Mouse (Mus musculus): Measurements from ENCODE around the gene Cers3. TPM values are rescaled to one million over a fixed set of nuclear protein-coding genes. Genes with fewer than 3 reads are reported as not detected.

Gene Cers3
- polyA plus RNA-seq, 1 experiment from 2014 or later = 1.1 TPM

- Histone ChIP-seq H3K27ac (replicated peaks; ENCODE audit: low read depth, low read length) (no peak overlapping the region), H3K9ac (ENCODE audit: low read length) (no peak overlapping the region), H3K9me3 (ENCODE audit: control insufficient read depth, low read length) (no peaks in the 10 kb centered on the region), H3K4me1 (ENCODE audit: control insufficient read depth, insufficient read depth, low read length) (no peaks in the 10 kb centered on the region), H3K4me2 (ENCODE audit: low read depth, severe bottlenecking) (no peak overlapping the region), H3K36me3 (ENCODE audit: control insufficient read depth, insufficient read depth, low read length) (no peaks in the 10 kb centered on the region), H3K27me3 (ENCODE audit: control insufficient read depth, insufficient read depth, low read length) (no peaks in the 10 kb centered on the region), H3K4me3 (ENCODE audit: low read depth, low read length) (no peak overlapping the region)
- 93% methylated on average over 17 of the region's 17 CpGs for WGBS
- DNase-seq (ENCODE audit: low spot score) = no peak
- ATAC-seq (ENCODE audit: insufficient number of reproducible peaks, low FRiP score, low TSS enrichment, low read depth) = no peak
Observed at GRCm38 (mm10) chr7:66733431-66733830, 9.9 kb upstream of the Cers3 start.

- Histone ChIP-seq H3K27me3 (ENCODE audit: control insufficient read depth, insufficient read depth, low read length) (no peaks in the 10 kb centered on the region), H3K9ac (ENCODE audit: low read length) (no peak overlapping the region), H3K27ac (replicated peaks; ENCODE audit: low read depth, low read length) (no peak overlapping the region), H3K4me2 (ENCODE audit: low read depth, severe bottlenecking) (no peak overlapping the region), H3K9me3 (ENCODE audit: control insufficient read depth, low read length) (no peaks in the 10 kb centered on the region), H3K4me3 (ENCODE audit: low read depth, low read length) (no peak overlapping the region), H3K36me3 (ENCODE audit: control insufficient read depth, insufficient read depth, low read length) (no peaks in the 10 kb centered on the region), H3K4me1 (ENCODE audit: control insufficient read depth, insufficient read depth, low read length) (no peaks in the 10 kb centered on the region)
- no peak for DNase-seq (ENCODE audit: low spot score)
- no peak for ATAC-seq (ENCODE audit: insufficient number of reproducible peaks, low FRiP score, low TSS enrichment, low read depth)
- WGBS = 94% methylated on average over 11 of the region's 11 CpGs
Observed at GRCm38 (mm10) chr7:66733882-66734281, 9.4 kb upstream of the Cers3 start.

DNA sequence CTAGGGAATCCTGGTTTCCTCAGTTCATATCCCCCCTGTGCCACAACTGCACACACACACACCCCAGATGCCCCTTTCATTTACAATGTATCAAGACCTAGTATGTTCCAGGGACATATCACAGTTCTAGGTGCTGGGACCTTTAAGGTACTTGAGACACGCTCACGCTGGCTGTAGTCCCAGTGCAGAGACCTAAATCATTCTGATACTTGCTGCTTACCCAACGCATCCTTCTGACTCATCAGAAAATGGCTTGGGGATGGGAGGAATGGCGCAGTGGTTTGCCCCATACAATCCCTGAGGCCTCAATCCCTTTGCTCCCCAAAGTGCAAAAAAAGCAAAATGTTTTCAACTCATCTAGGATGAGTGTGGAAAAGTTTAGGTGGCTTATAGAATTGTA is 8.8 kb upstream of the Cers3 start:
- Histone ChIP-seq H3K27ac (replicated peaks; ENCODE audit: low read depth, low read length) (no peak overlapping the region), H3K9ac (ENCODE audit: low read length) (no peak overlapping the region), H3K4me1 (ENCODE audit: control insufficient read depth, insufficient read depth, low read length) (no peaks in the 10 kb centered on the region), H3K36me3 (ENCODE audit: control insufficient read depth, insufficient read depth, low read length) (no peaks in the 10 kb centered on the region), H3K4me3 (ENCODE audit: low read depth, low read length) (no peak overlapping the region), H3K27me3 (ENCODE audit: control insufficient read depth, insufficient read depth, low read length) (no peaks in the 10 kb centered on the region), H3K9me3 (ENCODE audit: control insufficient read depth, low read length) (no peaks in the 10 kb centered on the region), H3K4me2 (ENCODE audit: low read depth, severe bottlenecking) (no peak overlapping the region)
- DNase-seq (ENCODE audit: low spot score) = no peak
- 95% methylated on average over 4 of the region's 4 CpGs for WGBS
- no peak for ATAC-seq (ENCODE audit: insufficient number of reproducible peaks, low FRiP score, low TSS enrichment, low read depth)

- ATAC-seq (ENCODE audit: insufficient number of reproducible peaks, low FRiP score, low TSS enrichment, low read depth) (no peak), DNase-seq (ENCODE audit: low spot score) (no peak)
- Histone ChIP-seq H3K4me3 (ENCODE audit: low read depth, low read length) (no peak overlapping the region), H3K27ac (replicated peaks; ENCODE audit: low read depth, low read length) (no peak overlapping the region), H3K4me2 (ENCODE audit: low read depth, severe bottlenecking) (no peak overlapping the region), H3K27me3 (ENCODE audit: control insufficient read depth, insufficient read depth, low read length) (no peaks in the 10 kb centered on the region), H3K36me3 (ENCODE audit: control insufficient read depth, insufficient read depth, low read length) (no peaks in the 10 kb centered on the region), H3K9me3 (ENCODE audit: control insufficient read depth, low read length) (no peaks in the 10 kb centered on the region), H3K4me1 (ENCODE audit: control insufficient read depth, insufficient read depth, low read length) (no peaks in the 10 kb centered on the region), H3K9ac (ENCODE audit: low read length) (no peak overlapping the region)
- 92% methylated on average over 6 of the region's 6 CpGs for WGBS
Observed at GRCm38 (mm10) chr7:66734993-66735392, 8.3 kb upstream of the Cers3 start.

GRCm38 (mm10) chr7:66737418-66737817 is 5.9 kb upstream of the Cers3 start:
- H3K27me3 ChIP-seq (ENCODE audit: control insufficient read depth, insufficient read depth, low read length) = no peaks in the 10 kb centered on the region
- no peaks in the 10 kb centered on the region for H3K4me1 ChIP-seq (ENCODE audit: control insufficient read depth, insufficient read depth, low read length)
- H3K27ac ChIP-seq (replicated peaks; ENCODE audit: low read depth, low read length) = no peak overlapping the region
- 96% methylated on average over 4 of the region's 4 CpGs for WGBS
- H3K4me2 ChIP-seq (ENCODE audit: low read depth, severe bottlenecking) = no peak overlapping the region
- no peaks in the 10 kb centered on the region for H3K36me3 ChIP-seq (ENCODE audit: control insufficient read depth, insufficient read depth, low read length)
- no peak overlapping the region for H3K9ac ChIP-seq (ENCODE audit: low read length)
- DNase-seq (ENCODE audit: low spot score) (no peak), ATAC-seq (ENCODE audit: insufficient number of reproducible peaks, low FRiP score, low TSS enrichment, low read depth) (no peak)
- no peaks in the 10 kb centered on the region for H3K9me3 ChIP-seq (ENCODE audit: control insufficient read depth, low read length)
- no peak overlapping the region for H3K4me3 ChIP-seq (ENCODE audit: low read depth, low read length)

DNA sequence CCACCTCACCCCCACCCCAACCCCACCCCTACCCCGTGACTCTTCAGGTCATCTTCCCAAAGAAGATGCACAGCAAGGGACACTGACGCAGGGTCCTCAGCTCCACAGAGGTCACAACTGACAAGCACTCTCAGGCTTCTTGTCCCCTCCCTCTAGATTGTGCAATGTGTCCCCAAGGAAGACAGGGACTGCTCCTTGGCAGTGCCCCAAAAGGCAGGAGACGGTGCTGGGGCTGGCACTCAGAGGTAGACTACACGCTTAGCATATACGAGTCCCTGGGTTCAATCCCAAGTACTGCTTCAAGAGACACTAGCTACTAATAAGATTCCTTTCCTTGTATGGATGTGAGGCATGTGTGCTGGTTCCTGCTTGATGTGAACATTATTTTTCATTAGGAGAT is 2.3 kb upstream of the Cers3 start:
- no peak overlapping the region for H3K27ac ChIP-seq (replicated peaks; ENCODE audit: low read depth, low read length)
- ATAC-seq (ENCODE audit: insufficient number of reproducible peaks, low FRiP score, low TSS enrichment, low read depth) (no peak), DNase-seq (ENCODE audit: low spot score) (no peak)
- no peaks in the 10 kb centered on the region for H3K4me1 ChIP-seq (ENCODE audit: control insufficient read depth, insufficient read depth, low read length)
- H3K9me3 ChIP-seq (ENCODE audit: control insufficient read depth, low read length) = no peaks in the 10 kb centered on the region
- H3K9ac ChIP-seq (ENCODE audit: low read length) = no peak overlapping the region
- H3K36me3 ChIP-seq (ENCODE audit: control insufficient read depth, insufficient read depth, low read length) = no peaks in the 10 kb centered on the region
- H3K4me3 ChIP-seq (ENCODE audit: low read depth, low read length) = no peak overlapping the region
- H3K4me2 ChIP-seq (ENCODE audit: low read depth, severe bottlenecking) = no peak overlapping the region
- H3K27me3 ChIP-seq (ENCODE audit: control insufficient read depth, insufficient read depth, low read length) = no peaks in the 10 kb centered on the region
- WGBS = 86% methylated on average over 5 of the region's 5 CpGs

DNA sequence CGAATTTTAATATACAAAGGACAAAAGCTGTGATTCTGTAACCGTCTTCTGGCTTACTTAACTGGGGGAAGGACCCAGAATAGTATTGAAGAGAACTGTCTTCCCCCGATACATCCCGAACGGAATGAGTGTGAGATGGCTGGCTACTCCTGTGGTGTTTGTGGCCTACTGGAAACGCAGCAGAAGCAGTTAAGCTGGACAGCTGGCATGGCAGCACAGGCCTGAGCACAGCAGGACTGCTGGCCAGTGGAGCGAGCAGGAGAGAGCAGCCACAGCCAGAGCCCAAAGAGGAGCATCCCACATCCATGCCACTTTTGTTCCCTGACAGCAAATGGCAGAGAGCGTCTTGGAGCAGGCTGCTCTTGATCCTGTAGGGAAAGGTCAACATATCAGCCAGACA is 1.9 kb upstream of the Cers3 start:
- no peak overlapping the region for H3K9ac ChIP-seq (ENCODE audit: low read length)
- H3K4me3 ChIP-seq (ENCODE audit: low read depth, low read length) = no peak overlapping the region
- H3K4me2 ChIP-seq (ENCODE audit: low read depth, severe bottlenecking) = no peak overlapping the region
- WGBS = 82% methylated on average over 8 of the region's 8 CpGs
- H3K27ac ChIP-seq (replicated peaks; ENCODE audit: low read depth, low read length) = no peak overlapping the region
- H3K4me1 ChIP-seq (ENCODE audit: control insufficient read depth, insufficient read depth, low read length) = no peaks in the 10 kb centered on the region
- no peak for DNase-seq (ENCODE audit: low spot score)
- H3K27me3 ChIP-seq (ENCODE audit: control insufficient read depth, insufficient read depth, low read length) = no peaks in the 10 kb centered on the region
- H3K9me3 ChIP-seq (ENCODE audit: control insufficient read depth, low read length) = no peaks in the 10 kb centered on the region
- no peaks in the 10 kb centered on the region for H3K36me3 ChIP-seq (ENCODE audit: control insufficient read depth, insufficient read depth, low read length)
- ATAC-seq (ENCODE audit: insufficient number of reproducible peaks, low FRiP score, low TSS enrichment, low read depth) = no peak

GRCm38 (mm10) chr7:66746972-66747371 is 3.7 kb downstream of the Cers3 start:
- no peak for DNase-seq (ENCODE audit: low spot score)
- 83% methylated on average over 7 of the region's 7 CpGs for WGBS
- no peak overlapping the region for H3K27ac ChIP-seq (replicated peaks; ENCODE audit: low read depth, low read length)
- no peaks in the 10 kb centered on the region for H3K27me3 ChIP-seq (ENCODE audit: control insufficient read depth, insufficient read depth, low read length)
- H3K4me2 ChIP-seq (ENCODE audit: low read depth, severe bottlenecking) = no peak overlapping the region
- no peaks in the 10 kb centered on the region for H3K36me3 ChIP-seq (ENCODE audit: control insufficient read depth, insufficient read depth, low read length)
- H3K9me3 ChIP-seq (ENCODE audit: control insufficient read depth, low read length) = no peaks in the 10 kb centered on the region
- H3K4me3 ChIP-seq (ENCODE audit: low read depth, low read length) = no peak overlapping the region
- no peak overlapping the region for H3K9ac ChIP-seq (ENCODE audit: low read length)
- H3K4me1 ChIP-seq (ENCODE audit: control insufficient read depth, insufficient read depth, low read length) = no peaks in the 10 kb centered on the region
- no peak for ATAC-seq (ENCODE audit: insufficient number of reproducible peaks, low FRiP score, low TSS enrichment, low read depth)

DNA sequence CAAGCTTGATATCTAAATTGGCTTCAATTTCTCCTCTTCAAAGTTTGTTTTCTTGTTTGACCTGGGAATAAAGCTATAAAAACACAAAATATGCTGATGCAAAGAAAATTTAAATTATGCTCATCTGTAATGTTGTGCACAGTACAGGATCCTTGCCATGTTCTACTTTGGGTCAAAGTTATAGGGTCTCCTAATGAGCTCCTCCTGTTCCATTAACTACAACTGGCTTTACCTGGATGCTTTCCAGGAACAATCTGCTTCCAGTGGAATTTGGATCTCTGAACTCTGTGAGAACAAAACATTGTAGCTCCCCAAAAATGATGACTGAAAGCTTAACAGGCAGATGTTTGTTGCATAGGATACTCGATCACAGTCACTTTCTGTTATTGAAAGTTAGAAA is 6.7 kb downstream of the Cers3 start:
- no peaks in the 10 kb centered on the region for H3K27me3 ChIP-seq (ENCODE audit: control insufficient read depth, insufficient read depth, low read length)
- no peak overlapping the region for H3K4me3 ChIP-seq (ENCODE audit: low read depth, low read length)
- DNase-seq (ENCODE audit: low spot score) = no peak
- H3K4me1 ChIP-seq (ENCODE audit: control insufficient read depth, insufficient read depth, low read length) = no peaks in the 10 kb centered on the region
- no peak overlapping the region for H3K27ac ChIP-seq (replicated peaks; ENCODE audit: low read depth, low read length)
- H3K4me2 ChIP-seq (ENCODE audit: low read depth, severe bottlenecking) = no peak overlapping the region
- no peaks in the 10 kb centered on the region for H3K36me3 ChIP-seq (ENCODE audit: control insufficient read depth, insufficient read depth, low read length)
- ATAC-seq (ENCODE audit: insufficient number of reproducible peaks, low FRiP score, low TSS enrichment, low read depth) = no peak
- no peaks in the 10 kb centered on the region for H3K9me3 ChIP-seq (ENCODE audit: control insufficient read depth, low read length)
- 79% methylated on average over 1 of the region's 1 CpGs for WGBS
- no peak overlapping the region for H3K9ac ChIP-seq (ENCODE audit: low read length)
